Mouse (Mus musculus): ENCODE measurements at regions not wholly inside any gene's neighbourhood (a gene's known extent, or its start where the extent isn't known, plus 50 kb on each side); places are given as distances from the start of the nearest gene placed in this dataset.

DNA sequence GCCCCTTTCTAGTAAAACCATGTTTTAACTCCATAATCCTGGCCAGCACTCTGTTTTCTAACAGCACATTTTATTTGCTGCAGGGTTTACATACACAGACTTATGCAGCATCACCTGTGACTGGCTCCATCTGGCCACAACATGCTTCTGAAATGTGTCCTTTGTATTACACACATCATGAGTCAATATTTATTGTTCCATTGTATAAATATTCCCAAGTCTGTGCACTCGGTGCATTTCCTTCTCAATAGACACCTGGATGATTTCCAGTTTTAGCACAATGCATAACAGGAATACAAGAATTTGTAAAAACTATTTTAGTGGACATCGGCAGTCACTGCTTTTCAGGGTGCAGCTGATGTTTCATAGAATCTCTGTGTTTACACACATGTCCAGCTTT lies 294.6 kb upstream of the Rasgrp1 start:
- TF ChIP-seq POLR2A (IDR thresholded peaks at IDR 0.05; ENCODE audit: low read depth, low read length), result no peak
- TF ChIP-seq CTCF (IDR thresholded peaks at IDR 0.05; ENCODE audit: extremely low read depth, insufficient read length, insufficient replicate concordance, low read depth, low read length), result no peak

All from small intestine, adult 2 months (tissue).